Mouse (Mus musculus): ENCODE data around the gene Rap1gap. TPM values are rescaled to one million over a fixed set of nuclear protein-coding genes. Genes with fewer than 3 reads are reported as not detected.

Gene Rap1gap
- polyA plus RNA-seq, 2 experiments from 2014 or later: 0.53 TPM; not detected in 1

DNA sequence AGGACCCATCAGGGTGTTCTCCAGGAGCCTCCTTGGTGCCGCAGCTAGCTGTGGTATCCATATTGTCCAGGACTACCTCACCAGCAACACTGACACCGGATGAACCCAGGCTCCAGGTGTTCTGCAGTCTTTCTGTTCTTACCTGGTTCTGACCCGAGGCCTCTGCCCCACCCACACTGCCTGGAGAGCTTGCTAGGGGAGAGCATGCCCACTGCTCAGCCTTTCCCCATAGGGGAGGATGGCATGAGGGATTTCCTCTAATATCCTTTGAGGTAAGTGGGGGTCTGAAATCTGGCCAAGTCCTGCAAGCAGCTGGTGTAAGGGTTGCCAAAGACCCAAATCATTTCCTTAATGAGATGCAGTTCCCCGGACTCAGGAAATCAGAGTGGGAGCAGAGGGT, 1.0 kb upstream of the Rap1gap start:
- no peak for ATAC-seq

DNA sequence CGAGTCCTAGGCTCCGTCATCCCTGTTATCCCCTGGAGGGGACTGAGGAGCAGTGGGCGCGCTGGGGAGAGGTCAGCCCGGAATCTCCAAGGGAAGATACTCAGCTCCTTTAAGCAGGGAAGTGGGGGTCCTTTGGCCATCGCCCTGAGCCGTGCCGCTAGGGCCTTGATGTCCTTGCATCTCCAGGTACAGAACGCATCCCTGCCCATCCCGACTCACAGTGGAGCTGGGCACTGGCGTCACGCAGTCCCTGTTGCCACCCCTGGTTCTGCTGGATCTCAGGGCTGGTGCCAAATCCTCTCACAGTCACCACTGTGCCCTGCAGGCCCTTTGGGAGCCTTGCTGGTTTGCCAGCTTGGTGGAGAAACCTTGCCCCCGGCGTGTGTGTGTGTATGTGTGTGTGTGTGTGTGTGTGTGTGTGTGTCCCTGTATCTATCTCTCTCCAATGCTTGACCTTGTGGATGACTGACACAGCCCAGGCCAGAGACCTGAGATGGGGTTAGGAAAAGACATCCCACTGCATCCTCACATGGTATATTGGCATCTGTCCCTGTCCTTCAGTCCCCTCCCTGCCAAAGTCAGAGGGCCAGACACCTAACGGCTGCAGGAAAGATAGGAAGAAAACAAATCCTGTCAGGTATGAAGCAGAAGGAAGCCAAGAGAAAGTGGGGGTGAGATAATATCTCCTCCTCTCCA, 602 bp downstream of the Rap1gap start:
- ATAC-seq: no peak

DNA sequence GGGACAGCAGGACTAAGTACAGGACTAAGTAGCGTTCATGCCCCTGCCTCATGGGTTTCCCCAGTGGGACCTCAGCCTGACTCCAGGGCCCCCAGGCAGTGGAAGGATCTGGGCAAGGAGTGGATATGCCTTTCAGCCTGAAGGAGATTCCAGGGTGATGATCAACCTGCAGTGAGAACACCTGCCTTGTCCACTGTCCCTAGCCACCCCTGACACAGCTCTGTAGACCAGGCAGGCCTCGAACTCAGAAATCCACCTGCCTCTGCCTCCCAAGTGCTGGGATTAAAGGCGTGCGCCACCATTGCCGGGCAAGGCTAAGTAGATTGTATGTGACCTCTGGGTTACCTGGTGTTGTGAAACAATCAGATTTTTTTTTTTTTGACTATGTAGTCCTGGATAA, 1.3 kb downstream of the Rap1gap start:
- no peak for ATAC-seq

DNA sequence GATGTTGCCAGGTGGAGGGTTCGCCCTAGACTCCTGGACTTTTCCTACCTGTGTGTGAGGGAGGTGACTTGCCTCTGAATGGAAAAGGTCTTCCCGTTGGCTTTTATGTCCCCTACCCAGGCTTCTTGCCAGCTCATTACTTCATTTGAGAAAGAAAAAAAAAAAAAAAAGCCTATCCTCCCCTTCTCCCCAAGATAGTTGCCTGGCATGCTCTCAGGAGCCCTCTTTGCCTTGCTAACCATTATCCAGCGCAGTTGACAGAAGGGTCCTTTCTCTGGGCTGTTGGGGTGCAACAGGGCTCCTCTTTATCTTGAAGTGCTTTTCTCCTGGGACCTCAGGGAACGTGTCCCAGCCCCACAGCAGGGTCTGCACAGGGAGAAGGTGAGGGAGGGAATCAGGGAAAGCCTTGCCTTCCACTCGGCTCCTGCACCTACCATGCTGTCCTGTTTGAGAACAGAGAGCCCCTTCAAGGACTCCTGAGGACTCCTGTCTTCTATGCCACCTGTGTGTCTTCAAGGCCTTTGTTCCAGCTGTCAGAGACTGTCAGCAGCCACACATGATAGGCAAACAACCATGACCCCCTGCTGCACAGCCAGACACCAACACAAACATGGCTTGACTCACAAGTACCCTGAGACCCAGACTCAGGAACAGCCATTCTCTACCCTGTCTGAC, 1.9 kb downstream of the Rap1gap start:
- ATAC-seq: no peak

DNA sequence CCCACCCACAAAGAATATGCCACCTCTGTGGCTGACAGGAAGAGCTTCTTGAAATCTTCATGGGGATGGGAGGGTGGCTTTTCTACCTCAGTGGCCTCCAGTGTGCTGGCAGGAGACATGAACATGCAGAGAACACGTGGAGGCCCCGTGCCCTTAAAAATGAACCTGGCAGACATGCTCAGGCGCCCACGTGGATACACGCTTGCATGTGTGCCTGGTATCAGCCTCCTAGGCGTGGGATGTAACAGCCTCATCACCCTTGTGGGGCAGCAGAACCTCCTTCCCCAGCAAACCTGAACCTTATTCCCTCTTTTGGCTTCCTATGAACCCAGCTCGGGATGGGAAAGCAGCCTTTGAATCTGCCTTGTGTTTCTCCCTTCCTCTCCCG, 2.4 kb downstream of the Rap1gap start:
- no peak for ATAC-seq

DNA sequence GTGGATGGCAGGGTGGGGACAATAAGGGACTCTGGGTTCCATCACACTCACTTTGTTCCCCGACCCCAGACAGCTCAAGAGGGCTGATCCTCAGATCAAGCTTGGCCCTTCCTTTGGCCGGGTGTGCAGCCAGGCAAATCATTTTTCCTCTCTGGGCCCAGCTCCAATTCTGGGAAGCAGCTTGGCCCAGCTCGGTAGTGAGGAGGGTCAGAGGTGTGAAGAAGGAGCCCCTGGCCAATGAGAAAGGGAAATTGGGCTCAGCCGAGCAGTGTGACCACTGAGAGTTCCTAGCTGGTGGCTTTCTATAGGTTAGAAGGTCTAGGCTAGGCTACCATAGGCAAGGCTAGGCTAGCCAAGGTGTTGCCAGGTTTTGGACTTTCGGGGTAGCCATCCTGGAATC, 3.2 kb downstream of the Rap1gap start:
- no peak for ATAC-seq

DNA sequence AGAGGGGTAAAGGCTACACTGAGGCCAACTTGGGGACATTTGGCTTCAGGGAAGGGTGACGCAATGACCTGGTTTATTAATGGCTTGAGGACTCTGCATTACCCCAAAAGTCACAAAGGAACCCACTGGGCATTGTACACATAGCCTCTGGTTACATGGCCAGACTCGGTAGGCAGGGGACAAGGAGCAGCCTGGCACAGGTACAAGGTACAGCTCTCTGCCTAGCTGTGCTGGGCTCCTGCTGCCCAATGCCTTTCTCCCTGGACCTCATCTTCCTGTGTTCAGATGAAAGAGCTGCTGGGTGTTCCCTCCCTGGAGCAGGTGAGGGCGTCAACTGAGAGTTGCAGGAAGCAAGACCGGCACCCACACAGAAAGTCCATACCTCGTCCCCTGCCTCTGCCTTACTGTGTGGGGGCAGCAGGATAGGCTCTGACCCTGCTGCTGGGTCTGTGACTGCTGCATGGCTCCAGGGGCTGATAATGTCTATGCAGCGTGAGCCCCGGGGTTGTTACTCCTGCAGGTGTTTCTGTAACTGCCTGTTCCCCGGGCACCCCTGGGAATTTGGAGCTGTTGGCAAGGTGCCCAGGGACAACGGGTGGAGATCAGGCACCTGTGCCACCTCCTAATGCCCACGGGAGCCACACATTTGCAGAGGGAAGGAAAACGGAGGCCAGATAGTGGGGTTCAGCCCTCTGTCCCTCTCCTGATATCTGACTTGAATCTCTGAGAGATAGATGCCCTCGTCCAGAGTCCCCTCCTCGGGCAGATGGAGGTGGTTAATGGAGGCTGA, 7.4 kb downstream of the Rap1gap start:
- ATAC-seq: no peak

DNA sequence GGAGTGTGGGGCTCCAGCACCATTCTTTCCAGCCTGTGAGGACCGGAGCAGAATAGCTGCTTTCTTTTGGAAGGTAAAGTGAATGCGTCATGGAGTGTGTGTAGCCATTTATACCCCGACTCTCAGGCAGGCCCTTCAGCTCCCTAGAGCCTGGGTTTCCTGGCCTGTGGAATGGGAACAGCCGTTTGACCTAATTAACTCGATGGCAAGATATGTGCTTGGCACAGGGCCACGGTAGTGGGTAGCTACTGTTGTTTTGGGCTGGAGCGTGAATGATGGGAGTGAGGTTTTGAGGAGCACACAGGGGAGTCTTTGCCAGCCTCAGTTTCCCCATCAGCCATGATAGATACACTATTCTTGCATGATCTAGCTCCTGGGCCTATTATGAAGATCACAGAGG, 11.0 kb downstream of the Rap1gap start:
- ATAC-seq: no peak

DNA sequence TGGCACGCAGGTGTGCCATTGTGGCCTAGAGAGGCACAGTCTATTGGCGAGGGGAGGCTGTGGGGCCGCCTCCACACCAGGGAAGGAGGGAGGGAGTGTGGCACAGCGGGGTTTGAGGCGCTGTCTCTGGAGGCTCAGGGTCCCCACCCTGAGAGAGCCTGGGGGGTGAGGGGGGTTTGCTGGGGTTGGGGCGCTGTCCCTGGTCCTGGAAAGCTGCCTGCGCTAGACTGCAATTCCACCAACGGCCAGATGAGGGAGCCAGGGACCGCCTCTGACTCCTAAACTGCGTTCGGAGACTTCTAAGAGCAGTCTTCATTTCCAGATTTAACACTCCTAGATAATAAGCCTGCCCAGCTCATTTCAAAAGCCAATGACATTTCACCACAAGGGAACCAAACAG, 11.5 kb downstream of the Rap1gap start:
- no peak for ATAC-seq

DNA sequence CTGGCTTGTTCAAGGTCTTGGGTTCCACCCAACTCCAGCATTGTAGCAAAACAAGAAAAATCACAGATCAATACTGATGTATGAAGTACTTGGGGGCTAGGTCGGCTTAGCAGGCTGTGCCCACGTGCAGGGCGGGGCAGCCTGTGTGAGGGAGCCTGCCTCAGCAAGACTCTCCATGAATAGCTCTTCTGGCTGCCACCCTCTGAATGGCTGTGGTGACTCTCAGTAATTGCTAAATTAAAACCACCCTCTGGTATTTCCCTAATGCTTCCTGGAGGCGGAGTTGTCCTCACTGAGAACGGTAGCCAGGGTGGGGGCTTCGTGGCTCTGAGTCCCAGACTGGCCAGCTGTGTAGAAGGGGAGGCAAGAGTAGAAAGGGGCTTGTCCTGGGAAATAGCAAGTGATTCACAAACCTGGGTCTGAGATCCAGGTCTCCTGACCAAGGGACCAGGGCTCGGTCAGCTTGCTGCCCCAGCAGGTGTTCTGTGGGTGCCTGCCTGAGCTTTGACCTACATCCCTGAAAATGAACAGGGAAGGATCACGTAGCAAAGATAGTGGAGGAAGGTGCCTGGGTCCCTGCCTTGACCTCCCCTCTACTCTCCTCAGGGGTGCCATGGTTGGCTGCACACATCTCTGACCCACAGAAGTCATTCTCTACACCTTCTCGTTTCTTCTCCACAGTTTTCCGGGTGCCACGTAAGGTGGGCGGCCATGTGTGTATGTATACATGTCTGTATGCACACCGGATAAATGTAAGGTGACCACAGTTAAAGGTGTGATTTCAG, 12.4 kb downstream of the Rap1gap start:
- no peak for ATAC-seq

DNA sequence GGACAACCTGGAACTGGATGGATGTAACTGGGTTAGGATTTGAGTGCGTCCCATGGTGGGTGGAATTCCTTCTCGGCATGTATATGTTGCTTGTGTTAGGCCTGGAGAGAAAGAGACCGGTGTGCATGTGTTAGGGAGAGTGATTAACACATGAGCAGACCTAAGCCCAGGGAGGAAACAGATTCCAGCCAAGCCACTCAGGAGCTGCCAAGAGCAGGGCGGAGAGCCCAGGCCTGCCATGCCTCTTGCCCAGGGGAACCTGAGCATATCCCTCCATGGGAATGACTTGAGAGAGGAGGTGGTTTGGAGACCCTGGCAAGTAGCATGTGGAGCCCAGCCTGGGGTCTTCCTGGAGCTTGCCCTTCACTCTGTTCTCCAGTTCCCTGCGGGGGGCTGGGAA, 13.4 kb downstream of the Rap1gap start:
- ATAC-seq: no peak

DNA sequence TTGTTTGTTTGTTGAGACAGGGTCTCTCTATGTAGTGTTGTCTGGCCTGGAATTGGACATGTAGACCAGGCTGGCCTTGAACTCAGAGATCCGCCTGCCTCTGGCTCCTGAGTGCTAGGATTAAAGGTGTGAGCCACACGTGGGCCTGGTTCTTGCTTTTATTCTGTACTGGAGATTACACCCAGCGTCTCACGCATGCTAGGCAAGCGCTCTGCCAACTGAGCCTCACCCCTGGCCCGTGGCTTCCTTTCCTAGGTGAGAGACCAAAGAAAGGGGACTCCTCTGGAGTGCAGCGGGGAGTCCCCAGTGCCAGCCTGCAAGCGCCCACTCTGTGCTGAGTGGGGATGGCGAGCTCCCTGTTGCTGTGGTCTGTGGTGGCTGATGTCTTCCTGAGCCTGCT, 14.0 kb downstream of the Rap1gap start:
- no peak for ATAC-seq

DNA sequence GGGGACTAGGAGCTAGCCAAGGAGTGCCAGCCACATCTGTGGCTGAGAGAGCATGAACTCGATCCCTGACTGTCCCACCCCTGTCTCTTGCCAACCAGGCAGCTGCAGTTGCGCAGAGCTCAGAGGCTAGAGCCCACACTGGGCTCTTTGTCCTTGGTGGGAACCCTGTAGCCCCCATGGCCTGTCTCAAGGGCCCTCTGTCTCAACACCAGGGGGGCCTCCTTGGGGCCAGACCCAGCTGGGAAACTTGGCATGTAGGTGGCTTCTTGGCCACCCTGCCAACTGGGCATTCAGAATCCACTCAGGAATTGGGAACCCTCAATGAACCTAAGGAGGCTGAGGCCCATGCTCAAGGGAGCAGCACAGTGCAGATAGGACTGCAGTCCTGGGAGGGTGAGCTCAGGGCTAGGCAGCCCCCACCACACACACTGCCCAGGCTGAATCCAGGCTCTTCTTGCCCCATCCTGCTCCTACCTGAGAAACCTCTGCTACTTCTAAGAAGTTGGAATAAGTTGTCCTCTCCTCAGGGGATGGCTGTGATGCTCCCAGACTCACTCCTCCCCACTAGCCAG, 15.5 kb downstream of the Rap1gap start:
- no peak for ATAC-seq

DNA sequence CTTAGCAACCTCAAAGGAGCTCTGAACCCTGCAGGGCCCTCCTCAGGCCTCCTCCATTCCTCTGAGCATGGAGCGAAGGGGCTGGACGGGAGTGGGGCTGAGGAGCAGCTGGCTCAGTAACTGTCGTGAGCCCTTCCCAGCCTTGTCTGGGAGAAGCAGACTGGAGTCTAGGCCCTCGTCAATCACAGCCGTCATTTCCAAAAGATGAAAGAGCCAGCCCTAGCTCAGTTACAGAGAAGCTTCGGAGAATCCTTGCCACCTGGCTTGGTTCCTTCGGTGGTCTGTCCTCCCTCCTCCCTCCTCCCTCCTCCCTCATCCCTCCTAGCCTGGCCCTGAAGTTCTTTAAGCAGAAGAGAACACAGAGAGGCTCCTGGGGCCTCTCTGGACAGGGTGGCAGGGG, 16.2 kb downstream of the Rap1gap start:
- no peak for ATAC-seq

DNA sequence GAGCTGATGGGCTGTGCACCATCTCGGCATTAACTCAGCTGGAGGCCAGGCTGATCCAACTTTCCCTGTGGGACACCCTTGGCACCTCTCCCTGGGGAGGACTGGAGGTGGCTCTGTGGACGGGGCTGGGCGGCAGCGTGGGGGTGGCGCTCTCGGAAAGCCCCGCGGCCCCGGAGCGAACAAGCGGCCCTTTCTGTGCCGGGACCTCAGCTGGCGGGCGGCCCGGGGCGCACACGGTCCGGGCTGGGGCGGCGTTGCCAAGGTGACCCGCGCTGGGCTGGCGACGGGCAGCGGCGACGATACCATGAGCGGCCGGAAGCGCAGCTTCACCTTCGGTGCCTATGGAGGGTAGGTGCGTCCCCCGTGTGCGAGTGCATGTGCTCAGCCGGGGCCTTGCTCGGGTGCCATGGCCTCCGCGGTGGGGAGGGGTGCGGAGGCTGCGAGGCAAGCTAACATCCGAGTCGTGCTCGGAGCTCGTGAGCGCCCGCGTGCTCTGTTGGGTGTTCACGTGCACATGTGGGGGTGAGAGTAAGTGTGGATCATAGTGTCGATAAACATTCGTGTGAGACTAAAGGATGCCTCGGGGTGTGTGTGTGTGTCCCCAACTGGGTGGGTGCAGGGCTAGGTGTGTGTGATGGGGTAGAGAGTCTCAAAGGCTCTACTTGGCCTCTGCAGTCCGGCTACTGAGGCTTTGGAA, 17.0 kb downstream of the Rap1gap start:
- ATAC-seq: no peak

DNA sequence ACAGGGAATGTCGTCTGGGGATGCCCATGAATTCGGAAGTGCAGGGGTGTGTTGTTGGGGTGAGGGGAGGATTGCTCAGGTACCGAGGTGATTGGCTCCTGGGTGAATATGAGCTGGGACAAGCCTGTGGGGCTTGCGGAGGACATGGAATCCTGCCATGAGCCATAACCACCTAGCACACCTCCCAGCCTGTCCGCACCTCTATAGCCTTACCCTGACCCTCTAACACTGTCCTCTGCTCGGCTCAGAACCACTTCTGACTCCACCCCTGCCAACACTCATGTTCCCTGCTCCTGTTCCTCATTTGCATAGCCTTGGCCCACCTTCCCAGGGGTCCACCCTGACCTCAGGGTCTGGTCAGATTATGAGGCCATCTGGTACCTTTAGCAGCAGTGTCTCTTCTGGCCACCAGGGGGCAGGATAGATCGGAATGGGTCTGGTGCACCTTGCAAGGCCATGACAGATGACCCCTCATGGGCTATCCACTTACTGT, 18.5 kb downstream of the Rap1gap start:
- ATAC-seq: no peak

DNA sequence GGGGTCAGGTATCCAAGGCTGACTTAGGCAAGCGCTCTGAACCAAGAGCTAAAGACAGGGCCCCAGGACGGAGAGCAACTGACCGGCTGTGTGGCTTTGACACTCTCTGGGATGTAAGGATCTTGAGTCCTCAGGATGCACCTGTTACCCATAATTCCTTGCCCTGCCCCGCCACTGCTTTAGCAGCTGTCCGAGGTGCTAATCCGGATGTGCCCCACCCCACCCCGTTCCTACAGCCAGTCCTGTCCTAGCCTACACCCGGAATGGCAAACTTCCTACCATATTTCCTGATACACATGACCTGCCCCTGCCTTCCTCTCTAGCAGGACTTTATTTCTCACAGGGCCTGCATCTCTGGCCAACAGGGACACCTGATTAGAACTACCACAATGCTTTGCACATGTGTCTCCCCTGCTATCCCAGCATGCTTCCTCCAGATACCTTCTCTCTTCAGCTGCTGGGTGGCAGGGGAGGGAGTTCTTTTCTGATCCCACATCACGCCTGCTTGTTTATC, 20.4 kb downstream of the Rap1gap start:
- ATAC-seq: no peak

DNA sequence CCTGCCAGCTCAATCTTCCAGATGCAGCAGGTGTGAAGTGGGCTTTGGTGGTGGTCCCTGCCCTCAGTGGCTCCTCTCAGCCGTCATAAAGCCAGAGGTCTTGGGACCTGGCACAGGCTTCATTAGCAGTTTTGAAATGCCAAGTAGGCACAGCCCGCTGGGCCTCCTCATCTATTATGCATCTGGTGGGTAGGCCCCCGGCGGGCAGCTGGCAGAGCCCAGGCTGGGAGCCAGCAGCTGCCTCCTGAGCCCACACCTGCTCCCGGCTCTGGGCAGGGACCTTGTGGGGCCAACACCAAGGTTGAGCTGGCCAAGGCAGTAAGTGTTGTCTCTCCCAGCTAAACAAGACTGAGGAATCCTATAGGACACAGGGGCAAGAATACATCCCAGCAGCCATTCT, 21.8 kb downstream of the Rap1gap start:
- ATAC-seq: no peak

DNA sequence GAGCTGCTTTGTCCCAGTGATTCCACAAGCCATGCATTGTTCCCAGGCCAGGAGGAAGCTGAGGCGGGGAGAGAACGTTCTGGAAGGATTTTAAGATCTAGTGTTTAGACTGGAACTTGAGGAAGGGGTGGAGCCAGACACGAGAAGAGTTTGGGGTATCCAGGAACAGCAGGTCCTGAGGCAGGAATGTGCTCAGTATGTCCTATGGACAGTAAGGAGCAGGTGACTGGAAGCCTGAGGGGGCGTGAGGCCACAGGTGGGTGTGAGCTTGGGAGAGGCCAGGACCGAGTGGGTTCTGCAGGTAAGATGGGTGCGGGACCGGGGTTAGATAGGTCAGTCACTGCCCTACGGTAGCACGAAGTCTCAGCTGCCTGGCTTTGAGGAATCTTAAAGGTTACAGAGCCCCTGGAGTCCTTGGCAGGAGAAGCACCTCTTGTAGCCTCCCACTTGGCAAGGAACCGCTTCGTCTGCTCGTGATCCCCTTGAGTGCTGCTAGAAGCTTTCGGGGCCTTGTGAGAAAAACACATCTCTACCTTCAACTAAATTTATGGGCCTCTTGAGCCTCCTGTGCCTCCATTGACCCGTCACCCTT, 22.8 kb downstream of the Rap1gap start:
- no peak for ATAC-seq

DNA sequence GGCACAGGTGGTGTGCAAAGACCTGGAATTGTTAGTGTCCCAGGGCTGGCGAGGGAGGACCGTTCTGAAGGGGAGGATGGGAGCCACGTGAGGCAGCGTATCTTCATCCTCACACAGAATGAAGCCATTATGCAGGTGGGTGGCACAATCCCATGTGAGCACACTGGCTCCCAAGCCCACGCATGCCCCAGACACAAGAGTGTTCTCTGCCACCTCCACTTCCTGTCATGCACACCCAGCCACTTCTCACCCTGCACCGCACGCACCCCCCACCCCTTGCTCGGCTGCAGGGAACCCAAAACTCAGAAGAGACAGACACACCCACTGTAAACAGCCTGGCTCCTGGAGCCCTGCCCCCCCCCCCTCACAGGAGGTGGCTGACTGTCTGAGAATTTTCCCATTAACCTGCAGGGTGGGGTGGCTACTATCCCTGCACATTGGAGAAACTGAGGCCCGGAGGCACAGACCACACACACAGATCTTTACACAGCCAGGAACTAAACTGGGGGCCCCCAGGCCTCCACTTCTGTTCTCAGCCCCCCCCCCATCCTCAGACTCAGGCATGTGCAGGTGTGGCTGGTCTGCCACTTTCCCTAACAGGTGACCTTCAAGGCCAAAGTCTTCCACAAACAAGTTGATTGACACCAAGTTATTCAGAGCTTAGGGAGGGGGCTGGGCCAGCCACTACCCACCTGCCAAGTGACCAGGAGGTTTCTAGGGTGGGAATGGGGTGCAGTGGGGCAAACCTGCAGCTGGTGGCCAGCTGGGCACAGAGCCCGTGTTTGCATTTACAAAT, 27.8 kb downstream of the Rap1gap start:
- ATAC-seq: no peak

Data from activated CD4-positive, CD25-positive, alpha-beta regulatory T cell, adult 4 months (primary cell).